Mouse (Mus musculus) olfactory bulb, adult 2 months (tissue): Measurements from ENCODE around the gene Doc2b.

ENCODE experiments used
- CTCF ChIP-seq: fragments of 200-500 bp; IDR thresholded peaks from 2 replicates; pipeline ENCODE4 v1.5.1; 2012; ENCODE audit warnings: low read depth, mild to moderate bottlenecking, low read length, moderate library complexity; ENCODE audit not compliant: insufficient read depth
- POLR2A ChIP-seq: fragments of 200-500 bp; IDR thresholded peaks from 2 replicates; pipeline ENCODE4 v1.6.1; 2012; ENCODE audit warnings: mild to moderate bottlenecking, low read depth, low read length, moderate library complexity; ENCODE audit not compliant: insufficient read depth

GRCm38 (mm10) chr11:75758553-75758952, 37.3 kb downstream of the Doc2b start:
- TF ChIP-seq POLR2A: no peak
- no peak for TF ChIP-seq CTCF
